Mouse (Mus musculus): ENCODE data around the gene Itga9. TPM values are rescaled to one million over a fixed set of nuclear protein-coding genes. Genes with fewer than 3 reads are reported as not detected.

Itga9 gene
- polyA plus RNA-seq, 1 experiment from 2014 or later, result 2.0 TPM

DNA sequence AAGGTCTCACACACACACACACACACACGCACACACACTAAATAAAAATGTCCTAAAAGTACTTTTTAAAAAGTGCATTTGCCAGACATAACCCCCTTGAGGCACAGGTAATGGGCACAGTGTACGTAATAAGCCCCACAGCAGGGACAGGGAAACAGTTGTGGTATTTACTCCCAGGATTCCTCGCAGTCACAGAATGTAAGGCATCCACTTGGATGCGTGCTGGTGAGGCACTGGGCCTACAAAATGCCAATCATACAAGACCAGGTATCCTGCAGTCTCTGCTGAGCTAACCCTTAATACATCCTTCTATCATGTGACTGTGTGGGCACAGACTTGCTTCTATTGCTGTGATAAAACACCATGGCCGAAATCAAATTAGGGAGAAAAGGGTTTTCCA, 342.0 kb downstream of the Itga9 start:
- H3K36me3 ChIP-seq (replicated peaks), result no peaks in the 10 kb centered on the region
- H3K27me3 ChIP-seq (replicated peaks), result no peaks in the 10 kb centered on the region
- H3K4me2 ChIP-seq, result no peak overlapping the region
- no peaks in the 10 kb centered on the region for H3K9me3 ChIP-seq
- no peaks in the 10 kb centered on the region for H3K4me1 ChIP-seq
- no peak overlapping the region for H3K4me3 ChIP-seq
- H3K9ac ChIP-seq, result no peak overlapping the region
- ATAC-seq (replicated peaks), result no peak
- H3K27ac ChIP-seq, result no peak overlapping the region
- WGBS, result 90% methylated on average over 5 of the region's 5 CpGs

DNA sequence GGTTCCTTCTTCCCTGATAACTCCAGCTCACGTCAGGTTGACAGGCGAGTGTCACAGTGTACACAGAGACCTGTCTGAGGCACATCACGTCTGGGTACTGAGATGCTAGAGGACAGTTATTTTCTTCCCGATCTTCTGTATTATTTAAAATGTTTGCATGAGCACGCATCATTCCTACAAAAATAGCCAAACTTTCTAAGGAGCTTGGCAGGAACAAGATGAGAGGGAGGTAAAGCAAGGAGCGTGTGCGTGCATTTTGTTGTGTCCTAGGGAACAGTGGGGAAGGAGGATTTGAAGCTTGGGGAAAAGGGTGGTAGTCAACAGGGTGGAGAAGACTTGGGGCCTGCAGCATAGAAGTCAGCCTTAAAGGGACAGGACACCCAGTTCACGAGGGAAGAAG, 342.6 kb downstream of the Itga9 start:
- Histone ChIP-seq H3K9ac (no peak overlapping the region), H3K27me3 (replicated peaks) (no peaks in the 10 kb centered on the region), H3K27ac (no peak overlapping the region), H3K4me2 (no peak overlapping the region), H3K9me3 (no peaks in the 10 kb centered on the region), H3K4me1 (no peaks in the 10 kb centered on the region), H3K4me3 (no peak overlapping the region), H3K36me3 (replicated peaks) (no peaks in the 10 kb centered on the region)
- ATAC-seq (replicated peaks), result no peak
- 87% methylated on average over 8 of the region's 8 CpGs for WGBS

- Histone ChIP-seq H3K9me3 (no peaks in the 10 kb centered on the region), H3K27ac (no peak overlapping the region), H3K4me1 (no peaks in the 10 kb centered on the region), H3K9ac (no peak overlapping the region), H3K4me3 (no peak overlapping the region), H3K27me3 (replicated peaks) (no peaks in the 10 kb centered on the region), H3K4me2 (no peak overlapping the region), H3K36me3 (replicated peaks) (no peaks in the 10 kb centered on the region)
- WGBS, result 76% methylated on average over 4 of the region's 4 CpGs
- no peak for ATAC-seq (replicated peaks)
Measured at GRCm38 (mm10) chr9:118949654-118950053, 343.2 kb downstream of the Itga9 start.

- Histone ChIP-seq H3K9ac (no peak overlapping the region), H3K4me1 (no peaks in the 10 kb centered on the region), H3K9me3 (no peaks in the 10 kb centered on the region), H3K4me3 (no peak overlapping the region), H3K27ac (no peak overlapping the region), H3K4me2 (no peak overlapping the region), H3K27me3 (replicated peaks) (no peaks in the 10 kb centered on the region), H3K36me3 (replicated peaks) (no peaks in the 10 kb centered on the region)
- ATAC-seq (replicated peaks), result no peak
- 71% methylated on average over 10 of the region's 10 CpGs for WGBS
Measured at GRCm38 (mm10) chr9:118950061-118950460, 343.6 kb downstream of the Itga9 start.

Other genes with a start within 250 kb of the Itga9 start
- 1.6 and 3.0 TPM in 2 replicates for gene Eomes, start 128.5 kb upstream of the Itga9 start, polyA plus RNA-seq (2015; fragmentation: Nextera tagmentation; extraction: Ambion mirVana)
- gene Golga4, start 100.4 kb upstream of the Itga9 start, polyA plus RNA-seq (2015; fragmentation: Nextera tagmentation; extraction: Ambion mirVana), result 49.9 and 51.3 TPM in 2 replicates

All from midbrain, embryonic 15.5 days (tissue).